Comparison of ENCODE assay signal across 10 mouse cellular contexts in the genomic region with DNA sequence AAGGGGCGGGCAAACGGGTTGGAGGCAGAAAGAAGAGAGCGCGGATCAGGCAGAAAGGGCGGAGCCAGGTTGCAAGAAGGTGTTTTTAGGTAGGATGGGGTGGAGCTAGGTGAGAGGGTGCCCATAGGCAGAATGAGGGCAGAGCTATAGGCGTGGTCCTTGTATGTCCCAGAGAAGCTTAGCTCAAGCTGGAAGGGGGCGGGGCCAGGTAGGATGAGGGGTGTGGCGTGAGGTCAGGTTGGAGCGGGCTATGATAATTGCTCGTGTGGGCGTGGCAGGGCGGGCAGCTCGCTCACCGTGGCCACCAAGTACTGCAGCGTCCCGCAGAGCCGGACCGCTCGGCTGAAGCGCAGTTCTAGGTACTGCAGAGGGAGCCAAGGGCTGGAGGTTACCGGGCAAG. TPM values are rescaled to one million over a fixed set of nuclear protein-coding genes. Genes with fewer than 3 reads are reported as not detected.
DNase-seq lines count a peak whose midpoint lies in the region; ATAC-seq lines count a peak whose summit lies in the region.
"Had no signal": no experiment of that assay in that cellular context is flagged by ENCODE, and none has a peak within 500 bp of the region (broad histone marks: within the 10 kb centered on the region; RNA-seq: fewer than 3 reads in every experiment).

No protein-coding gene starts in this region.

- H3K4me2 ChIP-seq in limb, embryonic 15.5 days = peak overlapping the region; percentile 24; the same call in 1 of the 2 replicates
- H3K4me2 ChIP-seq in midbrain, embryonic 16.5 days (ENCODE audit: low read length) = no peak overlapping the region

- H3K9me3 ChIP-seq in heart, embryonic 10.5 days = no peaks in the 10 kb centered on the region
- no peaks in the 10 kb centered on the region for H3K9me3 ChIP-seq in limb, embryonic 15.5 days
- no peaks in the 10 kb centered on the region for H3K9me3 ChIP-seq in midbrain, embryonic 16.5 days (replicated peaks; ENCODE audit: control insufficient read depth, low read length, poor library complexity, severe bottlenecking)

- H3K4me3 ChIP-seq in heart, embryonic 10.5 days = peak overlapping the region; percentile 51
- H3K4me3 ChIP-seq in limb, embryonic 15.5 days = no peak overlapping the region
- H3K4me3 ChIP-seq in midbrain, embryonic 16.5 days (ENCODE audit: low read depth, low read length) = no peak overlapping the region

- peaks cover 80% of the 10 kb centered on the region for H3K27me3 ChIP-seq in heart, embryonic 10.5 days (ENCODE audit: insufficient read depth, poor library complexity, severe bottlenecking)
- peaks cover 59% of the 10 kb centered on the region for H3K27me3 ChIP-seq in limb, embryonic 15.5 days
- peaks cover 51% of the 10 kb centered on the region for H3K27me3 ChIP-seq in midbrain, embryonic 16.5 days (ENCODE audit: control insufficient read depth, insufficient read depth, low read depth, low read length)
- H3K27me3 ChIP-seq: CH12.LX had no signal

- H3K9ac ChIP-seq in limb, embryonic 15.5 days = no peak overlapping the region
- no peak overlapping the region for H3K9ac ChIP-seq in midbrain, embryonic 16.5 days (ENCODE audit: low read depth, low read length)

- peak; percentile 86 for DNase-seq in heart, embryonic 10.5 days (ENCODE audit: low spot score)
- DNase-seq in heart, adult 8-10 months (ENCODE audit: low spot score) = no peak
- DNase-seq in retina, postnatal 1 day = peak; percentile 46
- DNase-seq in cerebellum, adult 8-10 months = no peak
- no peak for DNase-seq in heart, postnatal 36 days

- peaks cover 33% of the 10 kb centered on the region for H3K4me1 ChIP-seq in heart, embryonic 10.5 days
- H3K4me1 ChIP-seq in limb, embryonic 15.5 days = peaks cover 35% of the 10 kb centered on the region
- peaks cover 9% of the 10 kb centered on the region for H3K4me1 ChIP-seq in midbrain, embryonic 16.5 days (ENCODE audit: control insufficient read depth, insufficient read depth, low read length)

- peak; percentile 11; the same call in 1 of the 2 replicates for ATAC-seq in granulocyte monocyte progenitor cell, adult 5-6 weeks (replicated peaks; ENCODE audit: poor library complexity, severe bottlenecking)
- ATAC-seq in limb, embryonic 15.5 days (ENCODE audit: insufficient number of reproducible peaks, low FRiP score, low TSS enrichment, low read depth) = no peak
- ATAC-seq in midbrain, embryonic 16.5 days = no peak

- H3K27ac ChIP-seq in heart, embryonic 10.5 days = no peak overlapping the region
- no peak overlapping the region for H3K27ac ChIP-seq in limb, embryonic 15.5 days
- H3K27ac ChIP-seq in midbrain, embryonic 16.5 days (ENCODE audit: low read length) = no peak overlapping the region
- H3K27ac ChIP-seq: macrophage had no signal

- peaks cover 36% of the 10 kb centered on the region for H3K36me3 ChIP-seq in heart, embryonic 10.5 days
- H3K36me3 ChIP-seq in limb, embryonic 15.5 days = peaks cover 27% of the 10 kb centered on the region
- H3K36me3 ChIP-seq in midbrain, embryonic 16.5 days (ENCODE audit: control insufficient read depth, insufficient read depth, low read length) = peaks cover 25% of the 10 kb centered on the region

- WGBS in heart, embryonic 10.5 days = 6% methylated on average over 21 of the region's 21 CpGs
- WGBS in limb, embryonic 15.5 days = 7% methylated on average over 21 of the region's 21 CpGs
- WGBS in midbrain, embryonic 16.5 days = 12% methylated on average over 21 of the region's 21 CpGs

- intact Hi-C loops in heart, postnatal 36 days (cut with DNase I) = no loop called here

RNA-seq across cellular contexts. Expression of a gene that starts 1.2 kb away (rescaled TPM):
- polyA plus RNA-seq in heart, embryonic 10.5 days (2016; fragmentation: Nextera tagmentation; extraction: Ambion mirVana) = 0.07 and 0.29 TPM in 2 replicates
- total RNA-seq in heart, adult 8-10 months (2022) = not detected
- total RNA-seq in granulocyte monocyte progenitor cell, adult 5-6 weeks (2014; fragmentation: Nextera tagmentation) = not detected in 2 replicates
- total RNA-seq in granulocyte monocyte progenitor cell, adult 5-6 weeks (2017) = 0.15 TPM in 1 of 2 replicates, not detected in the other
- polyA plus RNA-seq in limb, embryonic 15.5 days (2015; fragmentation: Nextera tagmentation; extraction: Ambion mirVana) = 0.44 and 0.70 TPM in 2 replicates
- 1.7 and 1.9 TPM in 2 replicates for polyA plus RNA-seq in midbrain, embryonic 16.5 days (2015; fragmentation: Nextera tagmentation; extraction: Ambion mirVana)
- not detected for total RNA-seq in heart, postnatal 36 days (2021)
- polyA plus RNA-seq: macrophage had no signal

RNA-seq across cellular contexts. Expression of a gene that starts 5.9 kb away (rescaled TPM):
- polyA plus RNA-seq in heart, embryonic 10.5 days (2016; fragmentation: Nextera tagmentation; extraction: Ambion mirVana) = 2,378 and 2,634 TPM in 2 replicates
- total RNA-seq in heart, adult 8-10 months (2022) = 1,000 to 10,000 TPM in 2 of 4 experiments, 100 to 1,000 TPM in 2; 938 to 1,102 (median 988) TPM
- total RNA-seq in granulocyte monocyte progenitor cell, adult 5-6 weeks (2014; fragmentation: Nextera tagmentation) = 5,658 and 6,549 TPM in 2 replicates
- total RNA-seq in granulocyte monocyte progenitor cell, adult 5-6 weeks (2017) = 2,742 and 3,425 TPM in 2 replicates
- polyA plus RNA-seq in limb, embryonic 15.5 days (2015; fragmentation: Nextera tagmentation; extraction: Ambion mirVana) = 3,854 and 4,707 TPM in 2 replicates
- 1,781 and 1,796 TPM in 2 replicates for polyA plus RNA-seq in midbrain, embryonic 16.5 days (2015; fragmentation: Nextera tagmentation; extraction: Ambion mirVana)
- total RNA-seq in heart, postnatal 36 days (2021) = 100 to 1,000 TPM; 895 to 990 TPM

RNA-seq across cellular contexts. Expression of a gene that starts 14.4 kb away (rescaled TPM):
- polyA plus RNA-seq in heart, embryonic 10.5 days (2016; fragmentation: Nextera tagmentation; extraction: Ambion mirVana) = 49.6 and 58.4 TPM in 2 replicates
- total RNA-seq in heart, adult 8-10 months (2022) = 10 to 100 TPM; 17.8 to 24.5 (median 20.6) TPM
- total RNA-seq in granulocyte monocyte progenitor cell, adult 5-6 weeks (2014; fragmentation: Nextera tagmentation) = 12.1 and 24.0 TPM in 2 replicates
- total RNA-seq in granulocyte monocyte progenitor cell, adult 5-6 weeks (2017) = 7.4 and 7.6 TPM in 2 replicates
- polyA plus RNA-seq in limb, embryonic 15.5 days (2015; fragmentation: Nextera tagmentation; extraction: Ambion mirVana) = 43.3 and 49.4 TPM in 2 replicates
- 59.7 and 65.0 TPM in 2 replicates for polyA plus RNA-seq in midbrain, embryonic 16.5 days (2015; fragmentation: Nextera tagmentation; extraction: Ambion mirVana)
- 10 to 100 TPM; 18.1 to 20.3 TPM for total RNA-seq in heart, postnatal 36 days (2021)

RNA-seq across cellular contexts. Expression of a gene that starts 17.6 kb away (rescaled TPM):
- 120 and 143 TPM in 2 replicates for polyA plus RNA-seq in heart, embryonic 10.5 days (2016; fragmentation: Nextera tagmentation; extraction: Ambion mirVana)
- total RNA-seq in heart, adult 8-10 months (2022) = 10 to 100 TPM; 37.9 to 47.4 (median 45.7) TPM
- total RNA-seq in granulocyte monocyte progenitor cell, adult 5-6 weeks (2014; fragmentation: Nextera tagmentation) = 19.4 and 22.3 TPM in 2 replicates
- total RNA-seq in granulocyte monocyte progenitor cell, adult 5-6 weeks (2017) = 35.9 and 38.9 TPM in 2 replicates
- 95.8 and 101 TPM in 2 replicates for polyA plus RNA-seq in limb, embryonic 15.5 days (2015; fragmentation: Nextera tagmentation; extraction: Ambion mirVana)
- 167 and 182 TPM in 2 replicates for polyA plus RNA-seq in midbrain, embryonic 16.5 days (2015; fragmentation: Nextera tagmentation; extraction: Ambion mirVana)
- 10 to 100 TPM; 45.2 to 49.4 TPM for total RNA-seq in heart, postnatal 36 days (2021)

RNA-seq across cellular contexts. Expression of a gene that starts 28.3 kb away (rescaled TPM):
- polyA plus RNA-seq in heart, embryonic 10.5 days (2016; fragmentation: Nextera tagmentation; extraction: Ambion mirVana) = 1.1 and 1.6 TPM in 2 replicates
- total RNA-seq in heart, adult 8-10 months (2022) = 10 to 100 TPM; 12.5 to 14.4 (median 13.2) TPM
- 0.30 and 0.49 TPM in 2 replicates for total RNA-seq in granulocyte monocyte progenitor cell, adult 5-6 weeks (2014; fragmentation: Nextera tagmentation)
- 0.90 and 3.5 TPM in 2 replicates for total RNA-seq in granulocyte monocyte progenitor cell, adult 5-6 weeks (2017)
- 2.3 and 3.1 TPM in 2 replicates for polyA plus RNA-seq in limb, embryonic 15.5 days (2015; fragmentation: Nextera tagmentation; extraction: Ambion mirVana)
- 15.4 and 16.1 TPM in 2 replicates for polyA plus RNA-seq in midbrain, embryonic 16.5 days (2015; fragmentation: Nextera tagmentation; extraction: Ambion mirVana)
- total RNA-seq in heart, postnatal 36 days (2021) = 10 to 100 TPM; 10.4 to 13.6 TPM

Comparison
In these comparisons a context has a peak if more than half of its experiments do, and no peak if none do; other contexts are left out.
1. DNase-seq: peak in heart, embryonic 10.5 days (single experiment) and retina, postnatal 1 day (single experiment); none in heart, adult 8-10 months (single experiment), cerebellum, adult 8-10 months (single experiment) and heart, postnatal 36 days (0 of 2).